Mouse (Mus musculus): Measurements from ENCODE around the gene Tph1. TPM values are rescaled to one million over a fixed set of nuclear protein-coding genes. Genes with fewer than 3 reads are reported as not detected.

Tph1 gene
- polyA plus RNA-seq, 1 experiment from 2014 or later, result 0.39 TPM

Other genes starting within 250 kb of the Tph1 start
- gene Sergef, start 32.7 kb downstream of the Tph1 start, polyA plus RNA-seq (2015; fragmentation: Nextera tagmentation; extraction: Ambion mirVana), result 42.1 and 43.8 TPM in 2 replicates
- 16.1 and 16.8 TPM in 2 replicates for gene Saal1, start 38.1 kb upstream of the Tph1 start, polyA plus RNA-seq (2015; fragmentation: Nextera tagmentation; extraction: Ambion mirVana)
- gene Saa3, start 43.2 kb upstream of the Tph1 start, polyA plus RNA-seq (2015; fragmentation: Nextera tagmentation; extraction: Ambion mirVana), result 0.26 and 0.43 TPM in 2 replicates
- not detected in 2 replicates for gene Saa4, start 60.1 kb upstream of the Tph1 start, polyA plus RNA-seq (2015; fragmentation: Nextera tagmentation; extraction: Ambion mirVana)
- not detected in 2 replicates for gene Saa1, start 70.4 kb upstream of the Tph1 start, polyA plus RNA-seq (2015; fragmentation: Nextera tagmentation; extraction: Ambion mirVana)
- 0.14 TPM in 1 of 2 replicates, not detected in the other for gene Saa2, start 79.3 kb upstream of the Tph1 start, polyA plus RNA-seq (2015; fragmentation: Nextera tagmentation; extraction: Ambion mirVana)
- 13.2 and 14.4 TPM in 2 replicates for gene Hps5, start 123.5 kb upstream of the Tph1 start, polyA plus RNA-seq (2015; fragmentation: Nextera tagmentation; extraction: Ambion mirVana)
- 39.5 and 41.2 TPM in 2 replicates for gene Gtf2h1, start 123.6 kb upstream of the Tph1 start, polyA plus RNA-seq (2015; fragmentation: Nextera tagmentation; extraction: Ambion mirVana)
- 696 and 729 TPM in 2 replicates for gene Ldha, start 168.9 kb upstream of the Tph1 start, polyA plus RNA-seq (2015; fragmentation: Nextera tagmentation; extraction: Ambion mirVana)
- 0.30 and 0.34 TPM in 2 replicates for gene Ldhc, start 188.7 kb upstream of the Tph1 start, polyA plus RNA-seq (2015; fragmentation: Nextera tagmentation; extraction: Ambion mirVana)
- 326 and 342 TPM in 2 replicates for gene Tsg101, start 247.4 kb upstream of the Tph1 start, polyA plus RNA-seq (2015; fragmentation: Nextera tagmentation; extraction: Ambion mirVana)